Mouse (Mus musculus): ENCODE measurements around the gene Zhx3.

DNA sequence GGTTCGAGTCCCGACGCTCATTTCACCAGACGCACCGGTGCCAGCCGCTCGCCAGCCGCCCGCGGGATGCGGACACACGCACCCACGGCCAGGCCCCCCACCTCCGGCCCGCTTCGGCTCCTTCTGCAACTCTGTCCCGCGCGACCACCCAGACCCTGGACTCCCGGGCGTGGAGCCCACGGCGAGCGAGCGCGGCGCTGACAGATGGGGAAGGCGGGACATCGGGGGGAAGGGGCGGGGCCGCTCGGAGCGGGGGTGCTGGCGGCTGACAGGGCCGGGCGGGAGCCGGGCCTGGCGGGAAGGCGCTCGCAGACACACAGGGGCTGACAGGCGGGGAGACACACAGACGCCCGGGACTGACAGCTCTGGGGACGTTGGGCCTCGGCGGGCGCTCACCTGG lies 403 bp downstream of the Zhx3 start:
- TF ChIP-seq CTCF (IDR thresholded peaks at IDR 0.05; ENCODE audit: borderline replicate concordance, control insufficient read depth, extremely low read depth, insufficient read depth, low read length, poor library complexity) (no peak), POLR2A (IDR thresholded peaks at IDR 0.05; ENCODE audit: control insufficient read depth, extremely low read depth, insufficient read depth, low read length, poor library complexity) (no peak)

All from thymus, adult 2 months (tissue).